Mouse (Mus musculus) testis, adult 2 months (tissue): ENCODE data around the gene Aspg.

Experiments
- CTCF ChIP-seq: fragments of 200-500 bp; IDR thresholded peaks from 2 replicates; pipeline ENCODE4 v1.5.1; 2012; ENCODE audit warnings: low read depth, mild to moderate bottlenecking, inconsistent platforms, low read length, moderate library complexity; ENCODE audit not compliant: control insufficient read depth, insufficient read depth, insufficient replicate concordance
- POLR2A ChIP-seq: fragments of 200-500 bp; IDR thresholded peaks from 2 replicates; pipeline ENCODE4 v1.6.1; 2012; ENCODE audit warnings: low read depth, mild to moderate bottlenecking, inconsistent platforms, low read length, moderate library complexity; ENCODE audit not compliant: control insufficient read depth

GRCm38 (mm10) chr12:112128526-112128925 is 22.0 kb downstream of the Aspg start:
- TF ChIP-seq CTCF (no peak), POLR2A (no peak)
